Mouse (Mus musculus) embryonic facial prominence, embryonic 14.5 days (tissue): Measurements from ENCODE around the gene Ptf1a. TPM values are rescaled to one million over a fixed set of nuclear protein-coding genes. Genes with fewer than 3 reads are reported as not detected.

Source experiments
- ATAC-seq: fragments of 200-750 bp; cut with Nextera tagmentation; 2 replicates; pipeline ENCODE4 v1.8.0; 2017; ENCODE audit warnings: low read depth, moderate number of reproducible peaks, moderate TSS enrichment
- DNase-seq: peaks from one replicate; pipeline ENCODE4 v3.0.0-alpha.2; 2015; ENCODE audit warnings: low spot score
- H3K27ac ChIP-seq: fragments of 300-500 bp; sonication (generic); replicated peaks from 2 replicates; pipeline ENCODE4 v1.5.1; 2014; ENCODE audit warnings: low read depth, mild to moderate bottlenecking, low read length, moderate library complexity
- H3K27me3 ChIP-seq: fragments of 300-500 bp; sonication (generic); replicated peaks from 2 replicates; pipeline ENCODE4 v1.6.1; 2014; ENCODE audit warnings: low read length; ENCODE audit not compliant: control insufficient read depth, insufficient read depth
- H3K36me3 ChIP-seq: fragments of 300-500 bp; sonication (generic); 2 replicates; pipeline ENCODE4 v1.6.1; 2014; ENCODE audit warnings: low read length, mixed read lengths; ENCODE audit not compliant: control insufficient read depth, insufficient read depth
- H3K4me1 ChIP-seq: fragments of 300-500 bp; sonication (generic); 2 replicates; pipeline ENCODE4 v1.6.1; 2014; ENCODE audit warnings: antibody characterized with exemption, low read length; ENCODE audit not compliant: control insufficient read depth, insufficient read depth
- H3K4me2 ChIP-seq: fragments of 300-500 bp; sonication (generic); 2 replicates; pipeline ENCODE4 v1.6.1; 2014; ENCODE audit warnings: low read depth, mild to moderate bottlenecking, low read length, moderate library complexity, mixed read lengths
- H3K4me3 ChIP-seq: fragments of 300-500 bp; sonication (generic); 2 replicates; pipeline ENCODE4 v1.5.1; 2014; ENCODE audit warnings: low read depth, mild to moderate bottlenecking, low read length
- H3K9ac ChIP-seq: fragments of 300-500 bp; sonication (generic); 2 replicates; pipeline ENCODE4 v1.6.1; 2014; ENCODE audit warnings: low read depth, mild to moderate bottlenecking, low read length, moderate library complexity, mixed read lengths
- H3K9me3 ChIP-seq: fragments of 300-500 bp; sonication (generic); 2 replicates; pipeline ENCODE4 v1.6.1; 2016; ENCODE audit warnings: low read length; ENCODE audit not compliant: control insufficient read depth
- WGBS: fragments of 180-500 bp; shearing (Covaris S2); extraction: QIAGEN DNeasy Blood & Tissue Kit; methylation state at CpG from one replicate; pipeline ENCODE4 v1.1.7; 2014; 5-methylcytosine and 5-hydroxymethylcytosine counted together
- polyA plus RNA-seq: library from polyadenylated mRNA; unstranded; fragments of >200 nt; fragmentation: Nextera tagmentation; extraction: Ambion mirVana; gene quantifications from 2 replicates; pipeline ENCODE4 v1.2.1, GENCODE M21; 2014

Gene Ptf1a
- polyA plus RNA-seq, 1 experiment from 2014 or later: not detected

GRCm38 (mm10) chr2:19490262-19490661, 44.8 kb downstream of the Ptf1a start:
- no peak overlapping the region for H3K4me3 ChIP-seq
- H3K4me1 ChIP-seq: no peaks in the 10 kb centered on the region
- DNase-seq (no peak), ATAC-seq (no peak)
- no peaks in the 10 kb centered on the region for H3K9me3 ChIP-seq
- H3K9ac ChIP-seq: no peak overlapping the region
- H3K36me3 ChIP-seq: no peaks in the 10 kb centered on the region
- H3K4me2 ChIP-seq: no peak overlapping the region
- WGBS: 56% methylated on average over 3 of the region's 3 CpGs
- no peak overlapping the region for H3K27ac ChIP-seq
- H3K27me3 ChIP-seq: no peaks in the 10 kb centered on the region

Other genes starting within 250 kb of the Ptf1a start
- gene Armc3, start 246.4 kb upstream of the Ptf1a start, polyA plus RNA-seq: 0.58 and 1.8 TPM in 2 replicates
- 19.2 and 22.0 TPM in 2 replicates for gene Msrb2, start 74.2 kb upstream of the Ptf1a start, polyA plus RNA-seq
- 0.14 TPM in 1 of 2 replicates, not detected in the other for gene 4921504E06Rik, start 108.3 kb downstream of the Ptf1a start, polyA plus RNA-seq
- 2.5 and 2.9 TPM in 2 replicates for gene Otud1, start 212.1 kb downstream of the Ptf1a start, polyA plus RNA-seq